Mouse (Mus musculus): ENCODE measurements at regions not wholly inside any gene's neighbourhood (a gene's known extent, or its start where the extent isn't known, plus 50 kb on each side); places are given as distances from the start of the nearest gene placed in this dataset.

DNA sequence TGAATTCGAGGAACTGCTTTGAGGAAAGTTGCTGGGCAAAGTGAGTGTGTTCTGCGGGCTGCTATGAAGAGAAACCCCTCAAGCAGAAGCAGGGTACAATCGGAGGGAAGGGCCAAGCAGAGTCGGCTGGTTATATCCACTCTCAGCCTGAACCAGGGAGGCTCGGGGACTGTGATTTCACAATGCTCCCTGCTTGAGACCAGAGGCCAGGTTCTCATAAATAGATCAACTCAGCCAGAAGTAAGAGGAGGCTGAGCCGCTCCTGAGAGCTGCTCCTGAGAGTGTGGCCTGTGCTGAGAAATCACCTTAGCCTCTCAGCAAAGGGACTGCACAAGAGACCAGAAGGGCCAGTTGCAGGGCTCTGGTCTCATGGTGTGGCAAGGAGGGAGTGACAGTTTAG is 149.6 kb downstream of the Tfap2c start:
- no peak for DNase-seq (ENCODE audit: low read depth)

GRCm38 (mm10) chr2:172699654-172700053 is 150.3 kb downstream of the Tfap2c start:
- no peak for DNase-seq (ENCODE audit: low read depth)

GRCm38 (mm10) chr2:172710641-172711040 is 161.2 kb downstream of the Tfap2c start:
- DNase-seq (ENCODE audit: low read depth), result no peak

- no peak for DNase-seq (ENCODE audit: low read depth)
Observed at GRCm38 (mm10) chr2:172726701-172727100, 177.3 kb downstream of the Tfap2c start.

GRCm38 (mm10) chr2:172727576-172727975 is 178.2 kb downstream of the Tfap2c start:
- DNase-seq (ENCODE audit: low read depth), result no peak

DNA sequence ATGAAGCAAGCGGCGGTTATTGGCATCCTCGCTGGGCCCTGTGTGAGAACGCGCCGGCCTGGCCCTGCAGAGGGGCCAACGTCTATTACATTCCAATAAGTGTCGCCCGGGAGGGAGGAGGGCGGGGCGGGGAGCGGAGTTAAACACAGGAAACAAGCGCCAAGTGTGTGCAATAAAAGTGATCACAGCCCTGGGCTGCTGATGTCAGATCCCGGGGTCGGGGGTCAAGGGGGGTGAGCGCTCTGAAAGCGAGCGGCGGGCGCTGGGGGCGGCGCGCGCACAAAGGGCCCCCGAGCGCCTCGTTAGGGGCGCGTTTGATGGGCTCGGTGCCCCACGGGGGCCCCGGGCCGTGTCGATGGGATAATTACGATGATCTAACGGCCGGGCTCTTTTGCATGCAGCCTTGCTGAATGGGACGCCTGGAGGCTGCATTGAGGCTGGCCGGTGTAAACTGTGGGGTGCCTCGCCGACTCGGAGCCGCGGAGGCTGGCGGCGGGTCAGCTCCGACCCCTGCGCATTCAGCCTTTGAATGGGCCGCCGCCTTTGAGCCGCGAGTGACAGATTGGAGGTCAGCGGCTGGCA is 178.9 kb downstream of the Tfap2c start:
- DNase-seq (ENCODE audit: low read depth), result no peak

DNA sequence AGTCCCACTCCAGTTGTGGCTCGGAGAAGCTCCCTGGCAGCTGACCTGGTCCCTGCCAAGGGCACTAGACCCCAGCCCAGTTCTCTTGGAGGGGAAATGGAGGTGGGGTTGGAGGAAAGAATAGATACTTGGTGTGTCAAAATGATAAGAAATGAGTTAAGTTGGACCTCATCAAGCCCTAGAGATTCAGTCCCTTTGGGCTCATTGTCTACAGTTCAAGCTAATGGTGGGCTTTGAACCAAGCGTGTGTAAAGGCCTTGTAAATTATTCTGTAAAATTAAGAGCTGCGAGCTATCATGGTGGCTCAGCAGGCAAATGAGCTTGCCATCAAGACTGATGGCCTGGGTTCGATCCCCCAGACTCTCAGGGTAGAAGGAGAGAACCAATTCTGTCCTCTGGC is 179.8 kb downstream of the Tfap2c start:
- DNase-seq (ENCODE audit: low read depth), result no peak

DNA sequence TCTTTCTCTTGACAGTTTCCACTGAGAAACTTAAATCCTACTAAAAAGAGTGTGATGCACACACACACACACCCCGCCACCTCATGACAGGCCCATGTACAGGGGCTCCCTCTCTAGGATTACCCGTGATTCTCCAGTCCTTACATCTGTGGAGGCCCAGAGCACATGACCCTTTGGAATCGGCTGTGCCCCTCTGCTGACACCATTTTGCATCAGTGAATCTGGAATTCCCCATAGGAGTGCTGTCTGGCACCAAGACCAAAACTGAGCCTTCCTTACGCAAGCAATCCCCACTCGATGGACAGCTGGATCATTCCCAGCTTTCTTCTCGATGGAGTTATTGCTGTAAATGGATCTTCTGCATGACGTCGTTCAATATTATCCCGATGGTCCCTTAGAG is 180.3 kb downstream of the Tfap2c start:
- DNase-seq (ENCODE audit: low read depth), result no peak

- DNase-seq (ENCODE audit: low read depth), result no peak
Observed at GRCm38 (mm10) chr2:172731408-172731807, 182.0 kb downstream of the Tfap2c start.

DNA sequence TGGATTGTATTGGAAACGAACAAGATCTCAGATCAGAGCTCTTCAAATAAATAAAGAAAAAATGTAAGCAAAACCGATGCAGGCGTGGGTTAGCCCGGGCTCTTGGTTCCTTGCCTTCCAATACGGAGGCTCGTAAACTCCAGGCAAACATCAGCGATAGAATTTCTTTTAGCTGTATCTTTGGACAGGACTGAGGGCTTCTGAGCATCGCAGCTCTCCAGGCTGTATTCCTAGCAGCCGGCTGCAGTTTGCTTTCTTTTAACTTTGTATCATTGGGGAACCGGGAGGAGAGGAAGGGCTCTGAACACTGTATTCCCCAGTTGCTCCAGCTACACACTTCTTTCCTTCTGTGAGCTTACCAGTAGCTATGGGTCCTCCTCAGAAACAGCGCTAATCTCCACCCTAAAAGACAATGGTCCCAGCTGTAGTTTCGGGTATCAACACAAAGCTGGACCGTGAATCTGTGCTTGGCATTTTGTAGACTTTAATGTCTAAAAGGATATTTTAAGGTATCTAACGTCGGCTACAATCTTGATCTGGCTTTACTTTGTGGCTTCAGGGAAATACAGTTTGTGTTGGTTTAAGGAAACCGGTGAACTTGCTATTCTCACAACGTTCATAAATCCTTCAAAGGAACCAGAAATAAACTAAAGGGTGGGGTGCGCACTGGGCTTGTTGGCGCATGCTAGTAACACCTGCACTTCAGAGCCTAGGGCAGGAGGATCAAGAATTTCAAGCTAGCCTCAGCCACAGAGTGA is 183.2 kb downstream of the Tfap2c start:
- no peak for DNase-seq (ENCODE audit: low read depth)

- no peak for DNase-seq (ENCODE audit: low read depth)
Observed at GRCm38 (mm10) chr2:172733403-172733995, 184.1 kb downstream of the Tfap2c start.

DNA sequence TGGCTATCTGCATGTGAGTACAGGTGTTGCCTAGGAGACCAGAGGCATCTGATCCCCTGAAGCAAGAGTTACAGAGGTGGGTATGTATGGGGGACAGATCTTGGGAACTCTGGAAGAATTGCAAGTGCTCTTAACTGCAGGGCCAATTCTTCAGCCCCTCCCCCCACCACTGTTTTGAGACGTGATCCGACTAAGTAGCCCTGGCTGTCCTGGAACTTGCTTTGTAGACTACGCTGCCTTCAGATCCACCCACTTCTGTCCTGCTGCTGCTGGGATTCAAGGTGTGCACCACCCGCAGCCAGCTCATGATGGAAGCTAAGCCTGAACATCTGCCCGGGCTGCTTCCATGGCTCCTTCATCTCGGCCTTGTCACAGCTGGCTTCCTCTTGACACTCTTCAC is 186.2 kb downstream of the Tfap2c start:
- DNase-seq (ENCODE audit: low read depth), result no peak

GRCm38 (mm10) chr2:172739041-172739491 is 189.7 kb downstream of the Tfap2c start:
- DNase-seq (ENCODE audit: low read depth), result no peak

DNA sequence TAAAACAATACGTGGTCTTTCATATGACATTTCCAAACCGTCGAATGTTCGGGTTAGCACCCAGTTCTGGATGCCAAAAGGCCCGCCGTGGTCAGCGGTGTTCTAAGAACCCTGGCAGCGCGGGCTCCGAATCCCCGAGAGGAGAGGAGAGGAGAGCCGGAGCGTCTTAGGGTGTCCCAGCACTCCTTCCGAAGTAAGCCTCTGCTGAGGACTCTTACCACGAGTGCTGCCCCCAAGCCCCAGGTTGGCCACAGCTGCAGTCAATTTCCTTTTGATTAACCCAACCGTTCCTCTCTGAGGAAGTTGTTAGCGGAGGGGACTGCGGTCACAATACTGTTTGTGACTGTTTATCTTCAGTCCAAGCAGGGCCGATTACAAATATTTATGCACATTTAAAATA is 190.1 kb downstream of the Tfap2c start:
- no peak for DNase-seq (ENCODE audit: low read depth)

DNA sequence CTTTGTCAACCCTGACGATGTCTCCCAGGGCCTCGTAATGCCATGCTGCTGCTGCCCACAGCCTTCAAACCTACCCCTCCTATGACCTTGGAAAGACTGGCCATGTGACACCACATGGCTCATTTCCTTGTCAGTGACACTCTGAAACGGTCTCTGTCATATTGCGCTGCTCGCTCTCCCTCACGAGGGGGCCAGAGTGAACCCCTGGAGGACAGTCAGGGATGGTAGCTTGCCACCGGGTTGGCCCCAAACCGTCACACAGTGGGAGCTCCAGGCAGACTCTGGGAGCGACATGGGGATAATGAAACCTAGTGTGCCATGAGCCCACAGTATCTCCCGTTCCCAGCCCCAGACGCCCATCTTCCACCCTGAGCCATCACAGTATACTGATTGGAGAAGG is 188.8 kb downstream of the Bmp7 start:
- DNase-seq (ENCODE audit: low read depth), result no peak

DNA sequence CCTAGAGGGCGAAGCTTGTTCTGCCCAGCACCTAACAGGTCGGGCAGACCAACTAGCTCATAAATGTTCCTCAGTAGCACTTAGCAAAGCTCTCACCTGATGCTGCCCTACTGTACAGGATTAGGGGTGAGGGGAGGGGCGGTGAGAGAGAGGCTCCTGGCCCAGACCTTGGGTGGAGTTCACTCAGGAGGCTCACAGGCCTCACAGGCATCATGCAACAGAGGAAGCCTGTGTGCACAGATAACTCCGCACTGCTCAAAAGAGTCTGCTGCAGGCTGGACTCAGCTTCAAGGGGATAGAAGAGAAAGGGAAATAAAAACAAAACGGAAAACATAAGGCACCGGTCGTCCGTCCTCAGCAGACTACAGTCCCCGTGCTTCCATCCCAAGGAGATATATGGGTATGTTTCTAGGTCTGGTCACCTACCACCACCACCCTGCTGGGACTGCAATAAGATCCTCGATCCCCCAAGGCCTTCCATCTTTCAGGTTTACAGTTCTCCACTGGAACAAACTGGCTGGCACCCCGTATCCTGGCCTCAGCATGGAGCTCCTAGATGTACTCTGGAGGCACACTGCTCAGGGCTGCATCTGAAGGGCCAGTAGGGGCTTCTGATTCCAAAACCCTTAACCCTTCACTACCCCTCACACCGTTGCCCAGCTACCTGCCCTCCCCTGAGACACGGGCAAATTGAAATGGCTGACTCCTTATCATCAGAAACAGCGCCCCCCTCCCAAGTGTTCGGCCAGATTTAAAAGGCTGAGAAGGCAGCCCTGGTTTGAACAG is 184.2 kb downstream of the Bmp7 start:
- no peak for DNase-seq (ENCODE audit: low read depth)

GRCm38 (mm10) chr2:172756472-172756860 is 183.7 kb downstream of the Bmp7 start:
- DNase-seq (ENCODE audit: low read depth), result no peak

DNA sequence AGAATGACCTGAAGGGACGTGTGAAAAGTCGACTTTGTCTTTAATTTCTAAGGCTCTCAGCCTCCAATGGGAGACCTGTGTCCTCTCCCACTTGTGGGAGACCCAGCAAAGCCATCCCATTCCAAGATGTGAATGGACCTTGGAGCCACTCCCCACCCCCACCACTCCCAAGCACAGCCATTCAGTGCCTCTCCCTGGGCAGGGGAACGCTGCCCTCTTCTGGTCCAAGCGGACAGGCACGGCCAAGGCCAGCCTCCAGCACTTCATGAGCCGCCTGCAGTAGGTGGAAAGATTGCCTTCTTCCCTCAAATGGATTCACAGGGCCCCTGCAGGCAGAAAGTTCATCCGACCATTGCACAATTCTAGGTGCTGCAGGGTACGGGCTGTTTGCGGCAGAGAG is 181.6 kb downstream of the Bmp7 start:
- DNase-seq (ENCODE audit: low read depth), result no peak

DNA sequence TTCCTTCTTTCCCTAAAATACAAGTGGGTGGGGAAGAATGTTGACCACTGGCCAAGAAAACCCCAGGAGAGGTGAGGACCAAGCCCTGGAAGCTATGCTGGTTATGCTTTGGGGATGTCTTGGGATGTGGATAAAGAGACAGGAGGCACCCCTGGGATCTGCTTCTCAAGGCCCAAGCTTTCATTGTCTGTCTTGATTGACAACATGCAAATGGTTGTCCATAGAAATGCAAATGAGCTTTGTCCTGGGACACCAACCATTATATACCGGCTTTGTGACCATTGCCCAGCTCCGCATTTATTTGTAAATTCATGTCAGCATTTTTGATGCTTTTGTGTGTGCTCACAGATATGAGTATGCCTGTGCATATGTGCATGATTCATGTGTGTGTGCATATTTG is 174.9 kb downstream of the Bmp7 start:
- DNase-seq (ENCODE audit: low read depth), result no peak

DNA sequence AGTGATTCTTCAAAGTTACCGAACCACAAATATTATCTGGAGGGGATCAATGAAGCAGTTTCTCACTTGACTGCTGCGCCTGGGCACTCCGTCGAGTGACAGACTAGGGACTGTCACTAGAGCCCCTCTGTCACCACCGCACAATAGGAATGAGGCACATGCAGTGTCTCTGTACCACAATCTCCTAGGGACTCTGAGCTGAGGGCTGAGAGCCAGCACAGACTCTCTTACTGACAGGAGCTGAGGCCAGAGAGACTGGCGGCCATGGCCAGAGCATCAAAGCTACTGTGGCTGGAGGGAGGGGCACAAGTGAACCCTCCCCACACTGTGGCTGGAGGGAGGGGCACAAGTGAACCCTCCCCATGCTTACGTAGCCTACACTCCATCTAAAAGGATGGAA is 173.7 kb downstream of the Bmp7 start:
- no peak for DNase-seq (ENCODE audit: low read depth)

- DNase-seq (ENCODE audit: low read depth), result no peak
Observed at GRCm38 (mm10) chr2:172768756-172769155, 171.4 kb downstream of the Bmp7 start.

- DNase-seq (ENCODE audit: low read depth), result no peak
Observed at GRCm38 (mm10) chr2:172770061-172770460, 170.1 kb downstream of the Bmp7 start.

DNA sequence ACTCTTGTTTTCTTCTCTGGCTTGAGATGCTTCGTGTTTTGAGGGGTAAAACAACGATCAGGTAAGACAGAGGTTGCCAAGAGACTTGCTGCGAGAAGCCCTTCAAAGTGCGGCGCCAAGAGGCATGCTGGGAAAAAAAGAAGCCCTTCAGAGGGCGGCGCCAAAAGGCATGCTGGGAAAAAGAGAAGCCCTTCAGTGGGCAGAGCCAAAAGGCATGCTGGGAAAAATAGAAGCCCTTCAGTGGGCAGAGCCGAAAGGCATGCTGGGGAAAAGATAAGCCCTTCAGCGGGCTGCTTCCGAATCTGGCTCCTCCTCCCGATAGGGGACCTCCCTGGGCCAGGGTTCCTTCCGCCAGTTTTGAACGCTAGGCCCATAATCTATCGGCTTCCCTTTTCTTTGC is 169.5 kb downstream of the Bmp7 start:
- DNase-seq (ENCODE audit: low read depth), result no peak
